Mouse (Mus musculus): Measurements from ENCODE around the gene A430033K04Rik.

Gene A430033K04Rik

GRCm38 (mm10) chr5:138622645-138623477 is at the start of gene A430033K04Rik:
Gene A430033K04Rik, plus strand, starts transcription at chr5:138622859.
- peak; percentile 99 for DNase-seq (ENCODE audit: low read depth, low spot score)

- DNase-seq (ENCODE audit: low read depth, low spot score): peak; percentile 34
Measured at GRCm38 (mm10) chr5:138587396-138587795, 35.3 kb upstream of the A430033K04Rik start.

GRCm38 (mm10) chr5:138618353-138618752 is 4.3 kb upstream of the A430033K04Rik start:
- DNase-seq (ENCODE audit: low read depth, low spot score): peak; percentile 53

- DNase-seq (ENCODE audit: low read depth, low spot score): peak; percentile 99
Measured at GRCm38 (mm10) chr5:138619211-138620128, 3.2 kb upstream of the A430033K04Rik start, which contains the start of gene Zfp68. Gene Zfp68, minus strand, starts transcription at chr5:138619761.

- peak; percentile 26 for DNase-seq (ENCODE audit: low read depth, low spot score)
Measured at GRCm38 (mm10) chr5:138620836-138621235, 1.8 kb upstream of the A430033K04Rik start.

GRCm38 (mm10) chr5:138623478-138623875 is 818 bp downstream of the A430033K04Rik start:
- peak; percentile 27 for DNase-seq (ENCODE audit: low read depth, low spot score)

- no peak for DNase-seq (ENCODE audit: low read depth, low spot score)
Measured at GRCm38 (mm10) chr5:138636486-138636885, 13.8 kb downstream of the A430033K04Rik start.

GRCm38 (mm10) chr5:138641081-138641480 is 18.4 kb downstream of the A430033K04Rik start:
- no peak for DNase-seq (ENCODE audit: low read depth, low spot score)

GRCm38 (mm10) chr5:138641761-138642160 is 19.1 kb downstream of the A430033K04Rik start:
- no peak for DNase-seq (ENCODE audit: low read depth, low spot score)

GRCm38 (mm10) chr5:138652911-138653310 is 30.3 kb downstream of the A430033K04Rik start:
- DNase-seq (ENCODE audit: low read depth, low spot score): no peak

GRCm38 (mm10) chr5:138656477-138657156 is 34.0 kb downstream of the A430033K04Rik start:
- peak; percentile 81 for DNase-seq (ENCODE audit: low read depth, low spot score)

GRCm38 (mm10) chr5:138657407-138657806 is 34.7 kb downstream of the A430033K04Rik start:
- DNase-seq (ENCODE audit: low read depth, low spot score): no peak

GRCm38 (mm10) chr5:138657854-138658253 is 35.2 kb downstream of the A430033K04Rik start:
- peak; percentile 80 for DNase-seq (ENCODE audit: low read depth, low spot score)

GRCm38 (mm10) chr5:138658922-138659321 is 36.3 kb downstream of the A430033K04Rik start:
- peak; percentile 70 for DNase-seq (ENCODE audit: low read depth, low spot score)

GRCm38 (mm10) chr5:138683023-138683766 is 60.5 kb downstream of the A430033K04Rik start:
- peak; percentile 42 for DNase-seq (ENCODE audit: low read depth, low spot score)

- no peak for DNase-seq (ENCODE audit: low read depth, low spot score)
Measured at GRCm38 (mm10) chr5:138683821-138684220, 61.2 kb downstream of the A430033K04Rik start.

GRCm38 (mm10) chr5:138687453-138687852 is 64.8 kb downstream of the A430033K04Rik start:
- DNase-seq (ENCODE audit: low read depth, low spot score): no peak

GRCm38 (mm10) chr5:138689254-138689653 is 66.6 kb downstream of the A430033K04Rik start:
- DNase-seq (ENCODE audit: low read depth, low spot score): no peak

- DNase-seq (ENCODE audit: low read depth, low spot score): peak; percentile 71
Measured at GRCm38 (mm10) chr5:138692936-138693570, 70.4 kb downstream of the A430033K04Rik start.

- peak; percentile 67 for DNase-seq (ENCODE audit: low read depth, low spot score)
Measured at GRCm38 (mm10) chr5:138694036-138694435, 71.4 kb downstream of the A430033K04Rik start.

All from 3T3-L1 (cell line).